Mouse (Mus musculus): Measurements from ENCODE around the gene AC161166.1.

The AC161166.1 gene

DNA sequence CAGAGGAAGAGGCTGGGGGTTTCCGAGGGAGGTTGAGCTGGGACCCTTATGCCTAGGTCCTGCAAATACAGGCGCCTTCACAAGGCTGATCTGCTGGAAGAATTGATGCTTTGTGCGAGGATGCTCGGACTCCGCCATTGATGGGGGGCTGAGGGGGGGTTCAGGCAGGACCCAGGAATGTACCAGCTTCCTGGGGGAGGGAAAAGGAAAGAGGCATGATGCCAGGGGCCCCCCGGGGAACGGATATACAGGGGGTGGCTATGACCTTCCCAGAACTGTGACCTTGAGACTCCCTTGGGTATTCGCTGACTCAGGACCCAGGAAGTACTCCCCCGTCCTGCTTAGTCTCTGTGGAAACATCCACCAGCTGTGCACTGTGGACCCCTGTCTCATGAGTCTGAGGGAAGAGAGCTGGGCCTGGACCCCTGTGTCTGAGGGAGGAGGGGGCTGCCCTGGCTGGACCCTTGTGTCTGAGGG, 25.6 kb downstream of the AC161166.1 start:
- peak; percentile 68 for DNase-seq (ENCODE audit: low read depth, low spot score)

DNA sequence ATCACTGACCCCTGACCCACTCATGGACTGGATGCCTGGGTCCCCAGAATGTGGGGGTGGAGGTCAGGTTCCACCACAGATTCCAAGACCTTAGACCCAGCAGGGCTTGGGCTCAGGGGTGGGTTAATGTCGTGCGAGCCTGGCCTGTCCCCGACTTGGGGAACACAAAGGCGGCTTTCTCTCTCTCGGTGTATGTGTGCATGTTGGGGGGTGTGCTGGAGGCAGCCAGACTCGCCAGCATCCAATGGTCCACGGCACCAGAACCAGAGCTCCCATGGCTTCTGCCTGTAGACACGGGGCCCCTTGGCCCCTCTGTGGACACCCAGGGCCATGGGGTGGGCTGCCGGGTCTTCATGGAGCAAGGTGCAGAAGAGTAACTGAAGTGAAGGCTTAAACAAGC, 26.8 kb downstream of the AC161166.1 start:
- peak; percentile 64 for DNase-seq (ENCODE audit: low read depth, low spot score)

DNA sequence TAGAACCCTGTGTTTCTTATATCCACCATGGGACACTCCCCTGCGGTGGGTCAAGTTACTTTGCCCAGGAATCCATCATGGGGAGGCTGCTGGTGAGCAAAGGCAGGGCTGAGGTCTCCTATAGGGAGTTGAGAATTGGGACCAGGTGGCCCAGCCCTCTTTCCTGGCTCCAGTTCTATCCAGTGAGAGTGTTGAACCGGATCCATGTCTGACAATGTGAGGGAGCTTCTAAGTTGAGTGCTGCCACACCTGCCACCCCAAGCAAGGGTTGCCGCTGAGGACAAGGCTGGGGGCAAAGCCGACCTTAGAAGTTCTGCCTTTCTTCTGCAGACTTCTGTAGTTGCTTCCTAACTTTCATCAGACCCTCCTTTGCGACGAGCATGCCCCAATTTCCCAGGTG, 29.0 kb downstream of the AC161166.1 start:
- peak; percentile 51 for DNase-seq (ENCODE audit: low read depth, low spot score)

DNA sequence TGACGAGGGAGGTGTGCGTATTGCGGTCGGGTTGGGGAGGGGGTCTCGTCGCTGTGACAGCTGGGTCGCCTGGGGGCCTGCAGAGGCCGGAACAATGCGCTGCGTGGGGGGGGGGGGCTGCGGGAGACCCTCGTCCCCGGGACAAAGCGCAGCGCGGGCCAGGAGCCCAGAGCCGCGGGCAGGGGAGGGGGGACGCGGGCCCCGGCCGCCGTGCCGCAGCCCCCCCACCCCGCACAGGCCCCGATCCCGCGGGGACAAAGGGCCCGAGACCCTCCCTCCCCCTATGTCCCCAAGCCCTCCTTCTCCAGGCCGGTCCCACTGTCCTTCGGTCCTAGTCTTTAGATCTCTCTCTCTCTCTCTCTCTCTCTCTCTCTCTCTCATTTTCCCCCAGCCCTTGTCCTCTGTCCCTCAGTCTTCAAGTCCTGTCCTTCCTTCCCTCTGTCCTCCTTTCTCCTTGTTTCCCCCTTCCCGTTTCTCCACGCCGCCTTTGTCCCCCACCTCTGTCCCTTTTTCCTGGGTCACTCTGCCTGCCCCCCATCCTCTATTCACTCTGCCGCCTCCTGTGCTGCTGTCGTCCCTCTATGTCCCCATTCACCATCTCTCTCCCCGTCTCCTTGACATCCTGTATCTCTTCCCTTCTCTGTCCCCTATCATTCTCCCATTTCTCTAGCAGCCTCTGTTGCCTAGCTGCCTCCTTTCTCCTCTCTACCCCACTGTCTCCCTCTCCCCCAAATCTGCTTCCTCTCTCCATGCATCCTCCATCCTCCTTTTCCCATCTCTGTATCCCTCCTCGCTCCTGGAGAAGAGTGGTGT, 29.8 kb downstream of the AC161166.1 start:
- peak; percentile 44 for DNase-seq (ENCODE audit: low read depth, low spot score)

DNA sequence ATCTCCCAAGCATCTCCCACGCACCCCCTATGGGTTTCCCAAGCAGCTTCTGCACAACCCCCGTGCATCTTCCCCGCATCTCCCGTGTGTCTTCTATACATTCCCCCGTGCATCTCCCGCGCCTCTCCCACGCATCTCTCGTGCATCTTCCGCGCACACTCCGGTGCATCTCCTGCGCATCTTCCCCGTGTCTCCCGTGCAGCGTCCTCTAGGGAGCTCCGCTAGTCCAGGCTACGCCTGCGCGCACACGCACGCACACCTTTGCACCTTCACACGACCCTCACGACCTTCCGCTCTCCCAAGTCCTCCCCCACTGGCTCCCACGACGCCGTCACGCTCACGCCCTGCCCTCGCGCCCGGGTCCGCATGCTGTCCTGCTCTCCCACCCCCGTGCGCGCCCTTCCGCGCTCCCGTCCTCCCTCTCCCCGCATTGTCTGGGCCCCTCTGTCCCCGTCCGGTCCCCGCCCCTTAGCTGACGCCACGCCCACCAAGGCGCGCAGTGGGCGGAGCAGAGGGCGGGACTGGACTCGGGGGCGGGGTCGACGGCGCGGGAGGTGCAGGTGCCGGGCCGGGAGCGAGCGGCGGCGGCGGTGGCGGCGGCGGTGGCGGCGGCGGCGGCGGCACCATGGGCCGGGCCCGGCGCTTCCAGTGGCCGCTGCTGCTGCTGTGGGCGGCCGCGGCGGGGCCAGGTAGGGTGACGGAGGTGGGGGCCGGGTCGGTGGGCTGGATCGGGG, 30.6 kb downstream of the AC161166.1 start, which contains the start of gene Cadm4:
TSS of gene Cadm4 (plus strand) at position 550 of the 734 bp plus-strand sequence.
- DNase-seq (ENCODE audit: low read depth, low spot score) = peak; percentile 95

DNA sequence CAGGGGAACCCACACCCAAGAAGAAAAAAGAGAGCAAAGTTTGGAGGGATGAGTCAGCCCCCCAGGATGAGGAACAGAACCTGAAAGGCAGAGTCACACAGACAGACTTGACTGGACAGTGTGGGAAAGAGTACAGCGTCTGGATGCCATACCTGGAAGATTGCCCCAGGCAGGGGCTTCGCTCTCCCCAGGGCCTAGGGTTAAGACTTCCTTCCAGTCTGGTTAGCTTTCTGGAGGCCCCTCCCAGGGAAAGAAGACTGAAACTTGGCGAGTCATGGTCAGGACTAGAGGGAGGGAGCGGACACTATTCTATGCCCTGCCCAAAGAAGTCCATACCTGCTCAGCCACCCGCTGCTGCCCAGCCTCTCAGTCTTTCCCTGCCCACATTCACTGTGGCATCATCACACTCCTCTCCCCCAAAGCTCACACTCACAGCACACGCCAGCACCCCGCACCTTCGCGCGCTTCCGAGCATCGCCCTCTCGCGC, 31.2 kb downstream of the AC161166.1 start:
- no peak for DNase-seq (ENCODE audit: low read depth, low spot score)

DNA sequence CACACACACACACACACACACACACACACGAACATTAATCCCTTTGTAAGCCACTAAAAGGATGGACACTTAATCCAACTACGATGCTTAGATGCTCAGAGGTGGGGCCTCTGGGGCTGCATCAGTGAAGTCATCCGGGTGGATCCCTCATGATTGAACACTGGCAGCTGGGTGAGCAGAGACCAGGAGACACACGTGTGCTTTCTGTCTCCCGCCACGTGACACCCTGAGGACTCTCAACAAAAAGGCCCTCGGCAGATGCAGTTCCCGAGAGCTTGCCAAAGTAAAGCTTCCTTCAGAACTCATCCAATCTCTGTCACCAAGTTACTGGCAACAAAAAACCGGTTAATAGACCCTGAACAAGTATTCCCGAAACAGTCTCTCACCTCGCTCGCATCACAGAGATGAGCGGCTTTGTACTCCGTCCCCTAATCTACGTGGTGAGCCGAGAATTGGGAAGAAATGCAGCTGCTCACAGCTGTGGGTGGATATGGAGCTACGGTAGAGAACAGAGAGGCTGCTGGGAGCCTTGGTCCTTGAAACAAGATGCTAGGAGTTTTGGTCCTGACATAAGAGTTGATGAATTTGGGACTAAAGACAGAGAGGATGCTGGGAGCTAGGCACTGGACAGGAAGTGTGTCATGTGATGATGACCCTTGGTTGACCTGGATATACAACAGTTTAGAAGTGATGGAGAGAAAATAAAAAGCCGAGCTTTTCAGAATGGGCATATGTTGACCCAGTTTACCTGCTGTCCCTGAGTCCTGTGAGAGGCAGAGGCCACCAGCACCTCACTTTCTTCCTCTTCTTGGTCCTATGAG, 31.9 kb downstream of the AC161166.1 start:
- peak; percentile 81 for DNase-seq (ENCODE audit: low read depth, low spot score)

DNA sequence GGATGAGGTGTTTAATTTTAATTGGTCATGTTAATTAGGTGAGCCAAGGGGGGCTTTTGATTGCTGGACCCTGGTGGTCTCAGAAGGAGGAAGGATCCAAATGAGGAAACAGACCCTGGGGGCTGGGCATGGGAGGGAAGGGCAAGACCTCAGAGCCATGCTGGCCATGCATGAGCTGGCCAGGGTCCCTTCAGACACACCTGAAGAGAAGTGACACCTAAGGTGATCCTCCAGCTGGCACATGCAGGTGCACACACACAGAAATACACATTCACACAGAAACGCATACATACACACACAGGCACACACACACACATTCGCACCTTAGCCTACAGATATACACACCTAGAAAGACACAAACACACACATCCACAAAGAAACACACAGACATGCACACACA, 32.6 kb downstream of the AC161166.1 start:
- DNase-seq (ENCODE audit: low read depth, low spot score) = no peak

DNA sequence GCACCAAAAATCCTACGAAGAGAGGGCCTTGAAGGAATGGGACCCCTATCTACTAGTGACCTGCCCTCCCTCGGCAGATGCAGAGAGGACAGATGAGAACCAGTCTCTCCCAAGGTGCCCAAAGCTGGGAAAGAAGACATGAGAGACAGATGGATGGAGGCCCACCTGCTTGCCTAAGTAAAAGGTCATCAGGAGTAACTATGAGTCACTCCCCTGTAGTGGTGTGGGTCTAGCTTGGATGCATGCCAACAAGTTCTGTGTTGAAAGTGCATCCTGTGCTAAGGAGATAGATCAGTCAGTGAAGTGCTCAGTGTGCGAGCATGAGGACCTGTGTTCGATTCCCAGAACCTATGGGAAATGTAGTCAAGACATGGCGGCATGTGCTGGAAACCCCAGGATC, 33.3 kb downstream of the AC161166.1 start:
- no peak for DNase-seq (ENCODE audit: low read depth, low spot score)

DNA sequence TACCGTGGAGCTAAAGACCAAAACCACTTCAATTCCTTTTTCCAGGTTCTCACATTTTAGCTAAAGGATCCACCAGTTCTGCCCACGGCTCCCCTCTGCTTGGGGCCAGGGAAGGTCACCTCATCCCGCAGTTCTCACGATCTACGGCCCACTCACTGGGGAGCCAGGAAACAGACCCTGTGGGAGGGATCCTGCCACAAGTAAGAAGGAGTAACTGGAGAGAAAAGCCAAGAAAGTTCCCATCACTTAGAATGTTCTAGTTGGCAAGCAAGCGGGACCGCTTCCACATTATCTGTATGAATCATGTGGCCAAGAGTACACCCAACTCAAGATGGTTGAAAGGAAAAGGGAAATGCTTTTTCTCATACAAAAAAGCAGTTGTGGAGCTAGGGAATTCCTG, 35.4 kb downstream of the AC161166.1 start:
- DNase-seq (ENCODE audit: low read depth, low spot score) = peak; percentile 69

DNA sequence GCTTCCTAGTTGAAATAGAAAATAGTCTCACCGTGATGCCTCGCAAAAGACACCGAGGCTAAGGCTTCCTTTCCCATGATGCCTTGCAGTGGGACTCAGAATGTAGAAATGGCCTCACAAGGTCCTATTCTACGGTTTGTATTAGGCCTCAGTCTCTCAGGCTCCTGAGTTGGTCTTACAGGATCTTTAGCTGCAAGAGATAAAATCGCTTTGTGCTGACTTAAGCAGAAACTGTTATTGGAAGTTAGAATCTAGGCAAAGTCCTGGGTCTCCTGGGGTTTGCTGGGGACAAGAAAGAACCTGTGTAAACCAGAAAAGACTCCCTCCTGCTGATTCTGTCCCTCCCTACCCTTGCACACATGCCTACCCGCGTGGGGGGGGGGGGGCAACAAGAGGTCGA, 35.9 kb downstream of the AC161166.1 start:
- no peak for DNase-seq (ENCODE audit: low read depth, low spot score)

DNA sequence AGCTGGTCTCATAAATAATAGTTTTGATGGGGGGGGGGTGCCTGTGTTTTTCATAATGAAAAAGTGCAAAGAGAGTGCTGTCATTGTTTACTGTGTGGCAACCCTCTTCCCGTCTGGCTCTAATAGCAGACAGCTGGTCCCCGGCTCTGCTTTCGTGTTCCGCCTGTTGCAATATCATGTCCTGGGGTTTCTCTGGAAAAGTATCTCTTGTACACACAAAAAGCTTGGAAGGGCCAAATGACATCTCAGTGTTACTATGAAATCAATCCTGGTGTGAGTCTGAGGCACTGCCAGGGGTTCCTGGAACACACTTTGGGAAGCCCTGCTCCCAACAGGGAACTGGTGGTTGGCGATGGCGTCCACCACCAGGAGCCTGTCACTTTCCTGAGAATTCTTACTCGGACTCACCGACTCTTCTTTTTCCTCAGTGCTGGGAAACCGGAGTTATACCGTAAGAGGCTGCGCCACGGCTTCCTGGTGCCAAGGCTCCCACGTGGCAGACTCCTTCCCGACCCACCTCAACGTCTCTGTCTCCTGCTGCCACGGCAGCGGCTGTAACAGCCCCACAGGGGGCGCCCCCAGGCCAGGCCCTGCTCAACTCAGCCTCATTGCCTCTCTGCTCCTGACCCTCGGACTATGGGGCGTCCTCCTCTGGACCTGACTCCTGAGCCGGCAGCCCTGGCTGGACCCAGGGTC, 37.3 kb downstream of the AC161166.1 start:
- DNase-seq (ENCODE audit: low read depth, low spot score) = peak; percentile 58

DNA sequence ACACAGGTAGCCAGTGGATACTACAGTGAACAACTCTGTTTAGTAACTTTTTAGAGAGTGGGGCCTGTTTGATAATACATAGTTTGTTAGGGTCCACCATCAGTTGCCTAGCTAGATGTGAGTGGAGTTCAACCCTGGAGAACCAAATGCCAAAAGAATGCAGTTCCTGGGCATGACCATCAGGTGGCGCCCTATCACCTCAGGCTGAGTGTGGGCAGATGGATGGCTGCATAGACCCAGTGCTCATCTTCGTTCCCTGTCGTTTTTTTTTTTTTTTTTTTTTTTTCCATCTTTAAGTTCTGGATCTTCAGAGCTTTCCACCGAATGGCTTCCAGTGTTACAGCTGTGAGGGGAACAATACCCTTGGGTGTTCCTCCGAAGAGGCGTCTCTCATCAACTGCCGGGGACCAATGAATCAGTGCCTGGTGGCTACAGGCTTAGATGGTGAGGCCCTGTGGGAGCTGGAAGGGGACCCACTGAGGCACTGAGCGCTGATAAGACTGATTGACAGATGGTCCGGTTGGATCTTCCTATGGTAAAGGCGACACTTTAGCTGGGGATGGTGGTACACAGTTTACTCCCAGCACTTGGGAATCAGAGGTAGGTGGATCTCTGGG, 38.2 kb downstream of the AC161166.1 start:
- peak; percentile 91 for DNase-seq (ENCODE audit: low read depth, low spot score)

DNA sequence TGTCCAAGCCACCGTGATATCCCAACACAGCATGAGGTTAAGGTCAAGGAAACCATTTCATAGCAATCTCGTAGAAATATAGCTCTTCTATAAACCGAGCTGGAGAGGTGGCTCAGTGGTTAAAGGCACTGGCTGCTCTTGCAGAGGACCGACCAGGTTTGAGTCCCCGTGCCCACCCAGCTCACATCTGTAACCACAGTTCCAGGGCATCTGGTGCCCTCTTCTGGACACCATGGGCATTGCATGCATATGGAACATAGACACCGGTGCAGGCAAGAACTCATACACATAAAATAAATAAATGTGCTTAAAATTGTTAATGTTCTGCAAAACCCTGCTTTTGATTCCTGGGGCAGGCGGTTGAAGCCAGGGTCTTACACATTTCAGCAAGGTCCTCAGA, 39.3 kb downstream of the AC161166.1 start:
- no peak for DNase-seq (ENCODE audit: low read depth, low spot score)

DNA sequence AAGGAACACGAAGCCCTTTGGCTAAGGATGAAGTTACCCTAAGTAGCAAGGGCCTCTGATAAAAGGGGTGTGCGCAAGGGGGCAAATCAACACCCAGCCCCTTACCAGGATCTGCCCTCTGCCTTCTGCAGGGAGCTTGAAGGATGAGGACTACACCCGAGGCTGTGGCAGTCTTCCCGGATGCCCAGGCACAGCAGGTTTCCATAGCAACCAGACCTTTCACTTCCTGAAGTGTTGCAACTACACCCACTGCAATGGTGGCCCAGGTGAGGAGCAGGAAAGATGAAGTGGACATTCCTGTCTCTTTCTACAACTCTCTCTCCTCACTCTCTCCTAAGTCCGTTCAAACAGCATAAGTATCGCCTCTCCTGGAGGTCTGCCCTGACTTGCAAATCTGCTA, 39.8 kb downstream of the AC161166.1 start:
- DNase-seq (ENCODE audit: low read depth, low spot score) = peak; percentile 58

DNA sequence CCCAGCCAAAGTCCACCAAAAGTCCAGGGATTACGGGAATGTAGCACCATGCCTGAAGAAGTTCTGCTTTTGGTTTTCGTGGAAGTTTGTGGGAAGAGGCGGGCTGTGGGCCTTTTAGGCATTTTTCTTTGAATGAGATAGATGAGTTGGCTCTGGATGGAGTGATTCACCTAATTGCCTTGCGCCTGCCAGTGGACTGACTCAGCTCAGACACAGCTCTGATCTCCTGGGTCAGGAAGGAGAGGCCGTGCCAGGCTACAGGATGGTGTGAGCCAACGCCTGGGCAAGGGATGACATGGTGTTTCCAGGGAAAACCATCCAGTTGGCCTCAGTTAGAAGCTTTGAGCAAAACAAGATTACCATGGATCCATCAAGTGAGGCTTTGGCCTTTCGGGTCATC, 41.9 kb downstream of the AC161166.1 start:
- peak; percentile 87 for DNase-seq (ENCODE audit: low read depth, low spot score)

DNA sequence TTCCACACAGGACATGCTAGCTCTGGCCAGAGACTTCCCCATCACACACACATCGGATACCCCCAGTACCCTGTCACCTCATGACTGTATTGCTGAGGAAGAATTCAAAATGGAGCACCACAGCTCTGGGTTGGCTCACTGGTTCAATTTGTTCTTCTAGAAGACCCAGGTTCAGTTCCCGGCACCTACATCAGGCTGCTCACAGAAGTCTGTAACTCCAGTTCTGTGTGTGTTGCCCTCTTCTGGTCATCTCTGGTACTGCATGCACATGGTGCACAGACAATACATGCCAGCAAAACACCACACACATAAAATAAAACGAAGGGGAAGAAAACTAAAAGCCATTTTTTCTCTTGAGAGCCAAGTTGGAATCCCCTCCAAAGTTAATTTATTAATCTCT, 43.1 kb downstream of the AC161166.1 start:
- no peak for DNase-seq (ENCODE audit: low read depth, low spot score)

DNA sequence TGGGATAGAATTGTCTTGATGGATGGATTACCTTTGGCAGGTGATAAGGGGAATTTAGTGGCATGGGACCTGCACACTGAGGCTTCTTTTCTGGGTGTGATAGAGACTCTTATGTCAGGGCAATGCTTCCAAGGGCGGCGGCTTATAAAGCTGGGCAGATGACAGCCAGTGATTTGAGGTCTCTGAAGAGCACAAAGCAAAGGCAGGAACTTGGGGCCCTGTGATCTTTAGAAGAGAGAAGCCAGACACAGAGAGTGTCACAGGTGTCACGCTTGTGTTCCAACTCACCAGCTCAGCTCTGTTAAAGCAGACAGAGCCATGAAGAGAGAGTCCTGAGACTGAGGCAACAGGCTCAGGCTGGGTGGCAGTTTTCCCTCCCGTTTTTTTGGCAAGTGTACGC, 44.4 kb downstream of the AC161166.1 start:
- no peak for DNase-seq (ENCODE audit: low read depth, low spot score)

DNA sequence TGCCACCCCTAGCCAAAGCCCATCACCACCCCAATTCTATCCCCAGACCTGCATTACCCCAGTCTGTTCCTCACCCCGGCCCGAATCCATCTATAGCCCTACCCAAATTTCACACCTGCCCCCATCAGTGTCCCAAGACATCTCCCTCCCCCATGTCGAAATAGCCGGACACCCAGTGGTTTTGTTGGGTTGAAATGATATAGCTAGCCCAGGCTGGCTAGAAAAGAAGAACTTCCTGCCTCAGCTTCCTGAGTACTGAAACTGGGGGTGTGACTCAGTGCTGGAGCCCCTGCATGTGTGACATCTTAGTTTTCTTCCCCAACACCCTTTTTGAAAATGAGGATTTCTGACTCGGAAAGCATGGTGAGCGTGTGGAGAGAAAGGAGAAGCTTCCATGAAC, 45.4 kb downstream of the AC161166.1 start:
- DNase-seq (ENCODE audit: low read depth, low spot score) = no peak

DNA sequence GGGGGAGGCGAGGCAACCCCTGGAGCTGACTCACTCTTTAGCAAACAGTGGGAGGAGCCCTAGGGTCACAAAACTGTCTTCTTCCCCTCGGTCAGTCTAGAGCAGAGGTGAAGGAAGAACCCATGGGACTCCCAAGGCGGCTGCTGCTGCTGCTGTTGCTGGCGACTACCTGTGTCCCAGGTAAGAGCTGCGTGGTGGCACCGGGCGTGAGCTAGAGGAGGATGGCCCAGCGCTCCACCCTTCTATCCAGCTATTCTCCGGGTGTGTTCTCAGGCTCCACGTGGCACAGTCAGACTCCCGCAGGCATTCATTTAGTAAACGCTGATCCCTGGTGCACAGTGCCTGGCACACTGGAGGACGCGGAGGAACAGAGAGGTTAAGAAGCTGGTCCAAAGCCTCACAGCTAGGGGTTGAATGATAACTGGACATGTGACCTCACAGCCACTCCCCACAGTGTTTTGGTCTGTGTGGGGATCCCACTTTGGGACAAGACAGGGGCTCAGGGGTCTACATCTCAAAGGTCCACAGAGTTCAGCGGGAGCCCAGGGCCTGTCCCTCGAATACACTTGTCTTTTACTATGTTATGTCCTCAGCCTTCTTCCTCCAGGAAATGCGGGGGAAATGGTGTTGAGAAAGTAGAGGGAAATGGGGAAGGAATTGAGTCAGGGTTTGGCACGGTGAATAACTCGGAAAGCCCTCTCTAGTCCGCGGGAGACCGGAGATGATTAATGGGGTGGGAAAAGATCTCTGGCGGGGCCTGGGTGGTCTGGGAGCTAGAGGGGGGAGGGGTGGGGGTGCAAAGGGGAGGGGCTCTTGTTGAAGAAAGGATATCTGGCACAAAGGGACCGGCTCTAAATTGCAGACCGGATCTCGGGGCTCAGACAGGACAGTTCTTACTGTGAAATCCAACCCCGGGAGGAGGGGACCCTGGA, 49.6 kb downstream of the AC161166.1 start, which contains the start of gene Plaur:
TSS of gene Plaur (plus strand) at position 97 of the 932 bp plus-strand sequence.
- DNase-seq (ENCODE audit: low read depth, low spot score) = no peak
